Mouse (Mus musculus) stomach, embryonic 14.5 days (tissue): ENCODE measurements around the gene Col8a2. TPM values are rescaled to one million over a fixed set of nuclear protein-coding genes. Genes with fewer than 3 reads are reported as not detected.

Experiments used
- ATAC-seq: fragments of 200-750 bp; cut with Nextera tagmentation; 2 replicates; pipeline ENCODE4 v1.8.0; 2017; ENCODE audit warnings: low read depth, moderate TSS enrichment; ENCODE audit not compliant: insufficient number of reproducible peaks, insufficient read depth, low FRiP score
- H3K27ac ChIP-seq: fragments of 300-500 bp; sonication (generic); 2 replicates; pipeline ENCODE4 v1.5.1; 2014; ENCODE audit warnings: mild to moderate bottlenecking, low read length, moderate library complexity, mixed read lengths
- H3K27me3 ChIP-seq: fragments of 300-500 bp; sonication (generic); 2 replicates; pipeline ENCODE4 v1.6.1; 2014; ENCODE audit warnings: low read length, control low read depth, mixed read lengths; ENCODE audit not compliant: control insufficient read depth, insufficient read depth
- H3K36me3 ChIP-seq: fragments of 300-500 bp; sonication (generic); 2 replicates; pipeline ENCODE4 v1.6.1; 2014; ENCODE audit warnings: mild to moderate bottlenecking, control low read depth, low read length, moderate library complexity, mixed read lengths; ENCODE audit not compliant: control insufficient read depth, insufficient read depth
- H3K4me1 ChIP-seq: fragments of 300-500 bp; sonication (generic); 2 replicates; pipeline ENCODE4 v1.6.1; 2014; ENCODE audit warnings: low read length, control low read depth, mixed read lengths; ENCODE audit not compliant: control insufficient read depth, insufficient read depth
- H3K4me2 ChIP-seq: fragments of 300-500 bp; sonication (generic); replicated peaks from 2 replicates; pipeline ENCODE4 v1.6.1; 2014; ENCODE audit warnings: low read depth, low read length, control low read depth
- H3K4me3 ChIP-seq: fragments of 300-500 bp; sonication (generic); 2 replicates; pipeline ENCODE4 v1.5.1; 2014; ENCODE audit warnings: low read depth, low read length, control low read depth
- H3K9ac ChIP-seq: fragments of 300-500 bp; sonication (generic); replicated peaks from 2 replicates; pipeline ENCODE4 v1.6.1; 2014; ENCODE audit warnings: low read depth, mild to moderate bottlenecking, control low read depth, low read length, moderate library complexity, mixed read lengths
- H3K9me3 ChIP-seq: fragments of 300-500 bp; sonication (generic); 2 replicates; pipeline ENCODE4 v1.6.1; 2016; ENCODE audit warnings: low read depth, low read length, control low read depth; ENCODE audit not compliant: control insufficient read depth
- WGBS: fragments of 180-500 bp; shearing (Covaris S2); extraction: QIAGEN DNeasy Blood & Tissue Kit; methylation state at CpG from one replicate; pipeline ENCODE4 v1.1.7; 2014; 5-methylcytosine and 5-hydroxymethylcytosine counted together
- polyA plus RNA-seq: library from polyadenylated mRNA; unstranded; fragments of >200 nt; fragmentation: Nextera tagmentation; extraction: Ambion mirVana; gene quantifications from 2 replicates; pipeline ENCODE4 v1.2.1, GENCODE M21; 2014

Gene Col8a2
- polyA plus RNA-seq, 1 experiment from 2014 or later = 10.2 TPM

- Histone ChIP-seq H3K9me3 (no peaks in the 10 kb centered on the region), H3K4me2 (no peak overlapping the region; the same call in 1 of the 2 replicates), H3K4me3 (no peak overlapping the region), H3K9ac (no peak overlapping the region), H3K36me3 (no peaks in the 10 kb centered on the region; the same call in none of the 2 replicates), H3K4me1 (peaks cover 33% of the 10 kb centered on the region), H3K27ac (peak overlapping the region; percentile 33; the same call in 1 of the 2 replicates), H3K27me3 (no peaks in the 10 kb centered on the region)
- 57% methylated on average over 11 of the region's 11 CpGs for WGBS
- no peak for ATAC-seq
Observed at GRCm38 (mm10) chr4:126251655-126252254, 34.8 kb upstream of the Col8a2 start.

- Histone ChIP-seq H3K27ac (no peak overlapping the region), H3K27me3 (no peaks in the 10 kb centered on the region), H3K4me2 (no peak overlapping the region), H3K4me1 (peaks cover 38% of the 10 kb centered on the region), H3K4me3 (no peak overlapping the region), H3K9ac (no peak overlapping the region), H3K9me3 (no peaks in the 10 kb centered on the region), H3K36me3 (no peaks in the 10 kb centered on the region; the same call in none of the 2 replicates)
- 86% methylated on average over 17 of the region's 17 CpGs for WGBS
- no peak for ATAC-seq
Observed at GRCm38 (mm10) chr4:126252411-126253237, 34.0 kb upstream of the Col8a2 start.

- no peaks in the 10 kb centered on the region for H3K9me3 ChIP-seq
- H3K27ac ChIP-seq = no peak overlapping the region
- peak overlapping the region; percentile 89 for H3K4me2 ChIP-seq
- no peak overlapping the region for H3K9ac ChIP-seq
- no peaks in the 10 kb centered on the region; the same call in none of the 2 replicates for H3K36me3 ChIP-seq
- ATAC-seq = no peak
- WGBS = 77% methylated on average over 14 of the region's 14 CpGs
- H3K4me3 ChIP-seq = 0 out of 2 replicates have a peak overlapping the region, but pooled peaks have one; percentile 74
- H3K27me3 ChIP-seq = no peaks in the 10 kb centered on the region
- H3K4me1 ChIP-seq = peaks cover 40% of the 10 kb centered on the region
Observed at GRCm38 (mm10) chr4:126253637-126254272, 32.8 kb upstream of the Col8a2 start.

- H3K4me3 ChIP-seq = peak overlapping the region; percentile 74
- H3K9me3 ChIP-seq = no peaks in the 10 kb centered on the region
- peaks cover 48% of the 10 kb centered on the region for H3K4me1 ChIP-seq
- no peaks in the 10 kb centered on the region; the same call in none of the 2 replicates for H3K36me3 ChIP-seq
- 22% methylated on average over 9 of the region's 9 CpGs for WGBS
- H3K4me2 ChIP-seq = peak overlapping the region; percentile 89
- no peak overlapping the region; the same call in 1 of the 2 replicates for H3K9ac ChIP-seq
- no peak for ATAC-seq
- no peaks in the 10 kb centered on the region for H3K27me3 ChIP-seq
- H3K27ac ChIP-seq = peak overlapping the region; percentile 90; the same call in 1 of the 2 replicates
Observed at GRCm38 (mm10) chr4:126254315-126255112, 32.1 kb upstream of the Col8a2 start.

GRCm38 (mm10) chr4:126255113-126256001 is 31.2 kb upstream of the Col8a2 start:
- Histone ChIP-seq H3K9me3 (no peaks in the 10 kb centered on the region), H3K4me2 (peak overlapping the region; percentile 89), H3K27me3 (no peaks in the 10 kb centered on the region), H3K27ac (peak overlapping the region; percentile 90), H3K9ac (peak overlapping the region; percentile 81), H3K36me3 (no peaks in the 10 kb centered on the region; the same call in 1 of the 2 replicates), H3K4me1 (peaks cover 50% of the 10 kb centered on the region), H3K4me3 (peak overlapping the region; percentile 74)
- ATAC-seq = 0 out of 2 replicates have a peak, but pooled peaks have one; percentile 6
- WGBS = 1% methylated on average over 48 of the region's 50 CpGs

GRCm38 (mm10) chr4:126256131-126256791 is 30.3 kb upstream of the Col8a2 start, which contains the start of gene Map7d1:
TSS of gene Map7d1 (minus strand) at chr4:126256343.
- Histone ChIP-seq H3K27ac (peak within 1 kb of the TSS; percentile 90), H3K27me3 (no peaks in the 10 kb centered on the region), H3K4me2 (peak within 1 kb of the TSS; percentile 89), H3K4me1 (peaks cover 52% of the 10 kb centered on the region), H3K4me3 (peak within 1 kb of the TSS; percentile 74), H3K36me3 (no peaks in the 10 kb centered on the region; the same call in 1 of the 2 replicates), H3K9ac (peak within 1 kb of the TSS; percentile 81), H3K9me3 (no peaks in the 10 kb centered on the region)
- ATAC-seq = peak; percentile 82
- WGBS = under 1% methylated on average over 59 of the region's 59 CpGs
